Mouse (Mus musculus): ENCODE measurements around the gene Fam155a. TPM values are rescaled to one million over a fixed set of nuclear protein-coding genes. Genes with fewer than 3 reads are reported as not detected.
A peak's percentile ranks its signal among the peaks of the same experiment; 100 is the strongest.
"Not testable (repeated sequence)": the region's sequence is repeated elsewhere in the genome, so short reads cannot be mapped to it uniquely, and the experiment has no call there.

Gene Fam155a
- polyA plus RNA-seq (2012; rRNA removed) (0.04 and 0.21 TPM in 2 replicates), polyA plus RNA-seq (2014; fragmentation: Nextera tagmentation; extraction: Ambion mirVana) (0.10 TPM in 2 replicates)

DNA sequence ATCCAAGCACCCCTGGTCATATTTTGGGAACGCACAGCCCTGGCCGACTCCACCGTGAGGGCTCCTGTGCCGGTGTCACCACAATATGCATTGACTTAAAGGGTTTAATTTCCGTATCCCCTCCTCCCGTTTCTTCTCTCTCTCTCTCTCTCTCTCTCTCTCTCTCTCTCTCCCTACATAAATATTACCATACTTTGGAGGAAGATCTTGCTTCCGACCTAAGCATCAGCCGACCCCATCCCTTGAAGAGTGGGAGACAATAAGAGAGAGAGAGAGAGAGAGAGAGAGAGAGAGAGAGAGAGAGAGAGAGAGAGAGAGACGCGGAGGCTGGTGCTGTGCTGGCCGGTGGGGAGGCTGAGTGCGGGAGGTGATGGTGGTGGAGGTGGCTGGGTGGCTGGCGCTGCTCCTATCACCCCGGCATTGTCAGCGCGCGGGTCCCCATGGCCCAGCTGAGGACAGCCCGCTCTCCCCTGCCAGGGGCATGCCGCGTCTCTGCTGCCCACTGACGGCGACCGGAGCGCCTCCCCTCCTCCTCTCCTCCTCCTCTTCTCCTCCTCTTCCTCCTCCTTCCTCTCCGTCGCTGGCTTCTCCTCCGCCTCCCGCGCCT lies at the start of gene Fam155a:
Fam155a (minus strand) TSS at position 163 of the 607 bp plus-strand sequence.
- ATAC-seq (ENCODE audit: insufficient read depth) (no peak), DNase-seq (ENCODE audit: low read depth in 3 of 3, low spot score in 3 of 3) (no peak)
- Histone ChIP-seq H3K27me3 (ENCODE audit: control insufficient read depth, insufficient read depth, low read length) (peaks cover 35% of the 10 kb centered on the region), H3K27ac (no peak within 1 kb of the TSS), H3K9ac (replicated peaks) (no peak within 1 kb of the TSS), H3K9me3 (ENCODE audit: control insufficient read depth, low read length) (no peaks in the 10 kb centered on the region), H3K4me3 (ENCODE audit: insufficient read depth in 1 of 2, low read depth in 2 of 2, low read length in 2 of 2) (peak within 1 kb of the TSS; percentile 18 to 25; a peak in 2 of 4 replicates), H3K4me2 (ENCODE audit: low read depth) (peak within 1 kb of the TSS; percentile 31; the same call in 1 of the 2 replicates), H3K4me1 (replicated peaks; ENCODE audit: control insufficient read depth in 2 of 2, insufficient read depth in 2 of 2, low read length in 1 of 2) (no peaks in the 10 kb centered on the region), H3K36me3 (replicated peaks; ENCODE audit: control insufficient read depth, insufficient read depth, low read depth) (no peaks in the 10 kb centered on the region)
- WGBS (ENCODE audit: insufficient replicate concordance) = 3% methylated on average over 21 of the region's 29 CpGs
- no peak for TF ChIP-seq EP300 (IDR thresholded peaks at IDR 0.05; ENCODE audit: low read depth)
- no peak for TF ChIP-seq CTCF (IDR thresholded peaks at IDR 0.05; ENCODE audit: low read depth)

DNA sequence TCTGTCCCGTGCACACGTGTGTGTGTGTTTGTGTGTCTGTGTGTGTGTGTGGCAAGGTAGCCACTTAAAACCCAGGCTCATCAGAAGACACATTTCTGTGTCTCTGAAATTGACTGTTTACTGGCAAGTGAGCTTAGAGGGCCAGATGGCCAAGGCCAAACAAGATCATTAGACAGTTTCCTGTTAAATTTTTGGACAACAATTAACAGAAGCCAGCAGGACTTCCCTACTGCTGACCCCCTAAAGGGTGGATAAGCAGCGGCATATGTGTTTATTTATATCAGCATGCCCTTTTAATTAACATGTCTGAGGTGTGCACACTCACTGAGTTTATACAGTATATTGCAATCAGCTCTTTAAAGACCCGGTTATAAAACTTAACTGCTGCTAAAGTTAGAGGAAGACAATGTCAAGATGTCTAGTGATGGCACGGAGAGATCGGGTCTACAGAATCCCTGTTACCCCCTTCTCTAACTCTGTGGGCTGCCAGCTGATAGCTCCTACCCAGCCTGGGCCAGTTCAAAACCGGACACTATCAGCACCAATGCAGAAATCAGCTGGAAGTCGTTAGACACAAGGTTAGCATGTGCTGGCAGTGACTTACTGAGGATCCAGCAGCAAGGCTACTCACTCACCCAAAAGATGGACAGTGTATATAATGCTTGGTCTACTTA lies 42.4 kb upstream of the Fam155a start:
- TF ChIP-seq CTCF (IDR thresholded peaks at IDR 0.05; ENCODE audit: low read depth) = no peak
- no peak for TF ChIP-seq EP300 (IDR thresholded peaks at IDR 0.05; ENCODE audit: low read depth)
- no peaks in the 10 kb centered on the region for H3K27me3 ChIP-seq (ENCODE audit: control insufficient read depth, insufficient read depth, low read length)
- DNase-seq (ENCODE audit: low read depth in 3 of 3, low spot score in 3 of 3) = no peak
- H3K36me3 ChIP-seq (replicated peaks; ENCODE audit: control insufficient read depth, insufficient read depth, low read depth) = no peaks in the 10 kb centered on the region
- no peak overlapping the region for H3K9ac ChIP-seq (replicated peaks)
- H3K4me1 ChIP-seq (replicated peaks; ENCODE audit: control insufficient read depth in 2 of 2, insufficient read depth in 2 of 2, low read length in 1 of 2) = no peaks in the 10 kb centered on the region
- no peak for ATAC-seq (ENCODE audit: insufficient read depth)
- no peak overlapping the region for H3K27ac ChIP-seq
- no peak overlapping the region for H3K4me2 ChIP-seq (ENCODE audit: low read depth)
- 50% methylated on average over 8 of the region's 8 CpGs for WGBS (ENCODE audit: insufficient replicate concordance)
- no peak overlapping the region for H3K4me3 ChIP-seq (ENCODE audit: insufficient read depth in 1 of 2, low read depth in 2 of 2, low read length in 2 of 2)
- H3K9me3 ChIP-seq (ENCODE audit: control insufficient read depth, low read length) = no peaks in the 10 kb centered on the region

DNA sequence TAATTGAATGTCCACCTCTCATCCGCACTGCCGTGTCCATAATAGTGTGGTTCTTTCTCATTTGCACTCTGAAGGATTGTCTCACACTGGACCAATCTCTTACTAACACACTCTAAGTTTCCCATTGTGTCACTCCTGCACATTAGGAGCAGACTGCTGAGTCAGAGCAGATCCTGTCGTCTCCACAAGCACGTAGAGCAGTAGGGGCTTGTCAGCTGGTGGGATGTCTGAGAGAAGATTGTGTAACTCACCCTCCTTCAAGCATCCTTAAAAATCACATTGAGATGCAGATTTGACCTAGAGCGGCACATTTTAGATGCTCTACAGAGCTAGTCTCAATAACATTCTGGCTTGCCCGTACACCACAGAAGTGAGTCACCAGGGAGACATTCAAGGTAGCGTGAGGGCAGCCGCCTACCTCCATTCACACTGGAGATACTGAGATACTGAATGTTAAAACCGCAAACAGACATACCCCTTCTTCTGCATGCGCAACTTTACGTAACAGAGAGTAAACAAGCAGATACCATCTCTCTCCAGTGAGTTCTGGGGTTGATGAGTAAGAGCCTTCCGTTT lies 40.1 kb upstream of the Fam155a start:
- H3K27ac ChIP-seq = no peak overlapping the region
- WGBS (ENCODE audit: insufficient replicate concordance) = 56% methylated on average over 12 of the region's 12 CpGs
- no peak for ATAC-seq (ENCODE audit: insufficient read depth)
- no peaks in the 10 kb centered on the region for H3K4me1 ChIP-seq (replicated peaks; ENCODE audit: control insufficient read depth in 2 of 2, insufficient read depth in 2 of 2, low read length in 1 of 2)
- no peak overlapping the region for H3K4me3 ChIP-seq (ENCODE audit: insufficient read depth in 1 of 2, low read depth in 2 of 2, low read length in 2 of 2)
- no peak overlapping the region for H3K9ac ChIP-seq (replicated peaks)
- no peak for DNase-seq (ENCODE audit: low read depth in 3 of 3, low spot score in 3 of 3)
- no peaks in the 10 kb centered on the region for H3K9me3 ChIP-seq (ENCODE audit: control insufficient read depth, low read length)
- no peak for TF ChIP-seq CTCF (IDR thresholded peaks at IDR 0.05; ENCODE audit: low read depth)
- TF ChIP-seq EP300 (IDR thresholded peaks at IDR 0.05; ENCODE audit: low read depth) = no peak
- no peaks in the 10 kb centered on the region for H3K27me3 ChIP-seq (ENCODE audit: control insufficient read depth, insufficient read depth, low read length)
- H3K36me3 ChIP-seq (replicated peaks; ENCODE audit: control insufficient read depth, insufficient read depth, low read depth) = no peaks in the 10 kb centered on the region
- H3K4me2 ChIP-seq (ENCODE audit: low read depth) = no peak overlapping the region

DNA sequence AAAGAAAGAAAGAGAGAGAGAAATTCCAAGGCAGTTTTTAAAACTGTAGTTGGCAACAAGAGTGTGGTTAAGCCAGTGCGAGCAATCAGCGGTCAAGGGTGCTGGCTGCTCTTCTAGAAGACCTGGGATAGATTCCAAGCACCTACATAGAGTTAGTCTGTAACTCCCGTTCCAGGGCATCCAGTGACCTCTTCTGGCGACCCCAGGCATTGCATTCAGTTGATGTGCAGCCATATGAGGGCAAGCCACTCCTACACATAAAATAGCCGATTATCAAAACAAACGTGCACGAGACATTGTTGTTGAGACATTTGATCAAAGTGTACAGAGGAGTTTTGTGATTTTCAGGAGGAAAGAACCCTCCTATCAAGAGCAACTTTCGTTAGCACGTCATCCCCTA lies 37.6 kb upstream of the Fam155a start:
- Histone ChIP-seq H3K9ac (replicated peaks) (no peak overlapping the region), H3K36me3 (replicated peaks; ENCODE audit: control insufficient read depth, insufficient read depth, low read depth) (no peaks in the 10 kb centered on the region), H3K4me3 (ENCODE audit: insufficient read depth in 1 of 2, low read depth in 2 of 2, low read length in 2 of 2) (no peak overlapping the region), H3K27ac (no peak overlapping the region), H3K9me3 (ENCODE audit: control insufficient read depth, low read length) (no peaks in the 10 kb centered on the region), H3K27me3 (ENCODE audit: control insufficient read depth, insufficient read depth, low read length) (no peaks in the 10 kb centered on the region), H3K4me1 (replicated peaks; ENCODE audit: control insufficient read depth in 2 of 2, insufficient read depth in 2 of 2, low read length in 1 of 2) (no peaks in the 10 kb centered on the region), H3K4me2 (ENCODE audit: low read depth) (no peak overlapping the region)
- DNase-seq (ENCODE audit: low read depth in 3 of 3, low spot score in 3 of 3) (no peak), ATAC-seq (ENCODE audit: insufficient read depth) (no peak)
- TF ChIP-seq CTCF (IDR thresholded peaks at IDR 0.05; ENCODE audit: low read depth) (0 out of 2 replicates have a peak, but pooled peaks have one; percentile 6), EP300 (IDR thresholded peaks at IDR 0.05; ENCODE audit: low read depth) (no peak)
- WGBS (ENCODE audit: insufficient replicate concordance) = 61% methylated on average over 9 of the region's 9 CpGs

DNA sequence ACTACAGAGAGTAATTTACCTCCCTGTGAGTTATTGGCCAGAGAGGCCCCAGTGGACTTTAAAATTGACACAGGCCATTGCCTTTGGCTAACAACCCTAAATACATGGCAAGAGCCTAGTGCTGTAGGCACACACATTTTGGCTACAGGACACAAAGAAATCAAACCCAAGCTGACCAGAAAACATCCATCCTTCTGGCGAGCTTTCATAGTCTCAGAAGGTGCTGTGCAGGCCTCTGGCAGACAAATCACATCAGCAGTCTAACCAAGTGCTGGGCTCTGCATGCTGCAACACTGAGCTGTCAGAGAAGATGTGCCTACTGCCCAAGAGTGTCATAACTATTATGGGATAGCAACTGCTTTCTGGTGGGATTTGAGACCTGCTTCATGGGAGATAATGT lies 34.7 kb upstream of the Fam155a start:
- no peak overlapping the region for H3K4me3 ChIP-seq (ENCODE audit: insufficient read depth in 1 of 2, low read depth in 2 of 2, low read length in 2 of 2)
- WGBS (ENCODE audit: insufficient replicate concordance) = 32% methylated on average over 1 of the region's 1 CpGs
- ATAC-seq (ENCODE audit: insufficient read depth) = no peak
- H3K9me3 ChIP-seq (ENCODE audit: control insufficient read depth, low read length) = no peaks in the 10 kb centered on the region
- TF ChIP-seq CTCF (IDR thresholded peaks at IDR 0.05; ENCODE audit: low read depth) (no peak), EP300 (IDR thresholded peaks at IDR 0.05; ENCODE audit: low read depth) (no peak)
- no peak overlapping the region for H3K9ac ChIP-seq (replicated peaks)
- no peaks in the 10 kb centered on the region for H3K36me3 ChIP-seq (replicated peaks; ENCODE audit: control insufficient read depth, insufficient read depth, low read depth)
- no peaks in the 10 kb centered on the region for H3K4me1 ChIP-seq (replicated peaks; ENCODE audit: control insufficient read depth in 2 of 2, insufficient read depth in 2 of 2, low read length in 1 of 2)
- no peaks in the 10 kb centered on the region for H3K27me3 ChIP-seq (ENCODE audit: control insufficient read depth, insufficient read depth, low read length)
- no peak overlapping the region for H3K27ac ChIP-seq
- DNase-seq (ENCODE audit: low read depth in 3 of 3, low spot score in 3 of 3) = no peak
- H3K4me2 ChIP-seq (ENCODE audit: low read depth) = no peak overlapping the region

DNA sequence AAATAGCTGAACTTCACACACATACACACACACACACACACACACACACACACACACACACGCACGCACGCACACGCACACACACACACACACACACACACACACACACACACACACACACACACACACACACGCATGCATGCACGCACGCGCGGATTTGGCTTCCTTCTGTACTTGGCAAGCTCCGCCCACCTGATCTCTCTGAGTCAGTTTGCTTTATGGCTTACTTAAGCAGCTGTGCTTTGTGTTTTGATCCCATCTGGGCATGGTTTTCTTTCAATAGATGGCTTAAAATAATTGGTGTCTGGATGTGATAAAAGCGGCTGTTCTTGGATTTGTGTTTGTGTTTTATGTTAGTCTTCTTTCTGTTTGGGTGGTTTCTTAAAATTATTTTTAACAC lies 29.4 kb upstream of the Fam155a start:
- H3K4me3 ChIP-seq (ENCODE audit: insufficient read depth in 1 of 2, low read depth in 2 of 2, low read length in 2 of 2); H3K9ac ChIP-seq (replicated peaks); ATAC-seq (ENCODE audit: insufficient read depth); DNase-seq (ENCODE audit: low read depth in 3 of 3, low spot score in 3 of 3); H3K4me1 ChIP-seq (replicated peaks; ENCODE audit: control insufficient read depth in 2 of 2, insufficient read depth in 2 of 2, low read length in 1 of 2); H3K4me2 ChIP-seq (ENCODE audit: low read depth); H3K27me3 ChIP-seq (ENCODE audit: control insufficient read depth, insufficient read depth, low read length); H3K36me3 ChIP-seq (replicated peaks; ENCODE audit: control insufficient read depth, insufficient read depth, low read depth); H3K9me3 ChIP-seq (ENCODE audit: control insufficient read depth, low read length); H3K27ac ChIP-seq: not testable (repeated sequence)
- WGBS (ENCODE audit: insufficient replicate concordance) = 88% methylated on average over 7 of the region's 11 CpGs
